Mouse (Mus musculus) midbrain, embryonic 11.5 days (tissue): ENCODE results near the gene C2cd4d. TPM values are rescaled to one million over a fixed set of nuclear protein-coding genes. Genes with fewer than 3 reads are reported as not detected.

Experiments
- ATAC-seq: fragments of 200-750 bp; cut with Nextera tagmentation; 2 replicates; pipeline ENCODE4 v1.8.0; 2017; ENCODE audit warnings: moderate TSS enrichment, moderate library complexity; ENCODE audit not compliant: low FRiP score
- DNase-seq: peaks from one replicate; pipeline ENCODE4 v3.0.0; 2015; ENCODE audit warnings: low spot score; ENCODE audit errors: missing footprints
- H3K27ac ChIP-seq: fragments of 300-500 bp; sonication (generic); 2 replicates; pipeline ENCODE4 v1.5.1; 2014; ENCODE audit warnings: low read depth, low read length
- H3K27me3 ChIP-seq: fragments of 300-500 bp; sonication (generic); 2 replicates; pipeline ENCODE4 v1.6.1; 2014; ENCODE audit warnings: mild to moderate bottlenecking, low read length, moderate library complexity, mixed read lengths; ENCODE audit not compliant: control insufficient read depth, insufficient read depth
- H3K36me3 ChIP-seq: fragments of 300-500 bp; sonication (generic); 2 replicates; pipeline ENCODE4 v1.6.1; 2014; ENCODE audit warnings: mild to moderate bottlenecking, low read length, moderate library complexity, mixed read lengths; ENCODE audit not compliant: control insufficient read depth, insufficient read depth
- H3K4me1 ChIP-seq: fragments of 300-500 bp; sonication (generic); 2 replicates; pipeline ENCODE4 v1.6.1; 2014; ENCODE audit warnings: low read length; ENCODE audit not compliant: control insufficient read depth, insufficient read depth
- H3K4me2 ChIP-seq: fragments of 300-500 bp; sonication (generic); 2 replicates; pipeline ENCODE4 v1.6.1; 2014; ENCODE audit warnings: mild to moderate bottlenecking, moderate library complexity
- H3K4me3 ChIP-seq: fragments of 300-500 bp; sonication (generic); 2 replicates; pipeline ENCODE4 v1.5.1; 2014; ENCODE audit warnings: low read depth, low read length
- H3K9ac ChIP-seq: fragments of 300-500 bp; sonication (generic); 2 replicates; pipeline ENCODE4 v1.6.1; 2014; ENCODE audit warnings: low read length
- H3K9me3 ChIP-seq: fragments of 300-500 bp; sonication (generic); 2 replicates; pipeline ENCODE4 v1.6.1; 2016; ENCODE audit warnings: low read length; ENCODE audit not compliant: control insufficient read depth
- WGBS: fragments of 180-500 bp; shearing (Covaris S2); extraction: QIAGEN DNeasy Blood & Tissue Kit; methylation state at CpG from one replicate; pipeline ENCODE4 v1.1.7; 2014; 5-methylcytosine and 5-hydroxymethylcytosine counted together
- polyA plus RNA-seq: library from polyadenylated mRNA; unstranded; fragments of >200 nt; fragmentation: Nextera tagmentation; extraction: Ambion mirVana; gene quantifications from 2 replicates; pipeline ENCODE4 v1.2.1, GENCODE M21; 2014

The C2cd4d gene
- polyA plus RNA-seq, 1 experiment from 2014 or later = 1.4 TPM

DNA sequence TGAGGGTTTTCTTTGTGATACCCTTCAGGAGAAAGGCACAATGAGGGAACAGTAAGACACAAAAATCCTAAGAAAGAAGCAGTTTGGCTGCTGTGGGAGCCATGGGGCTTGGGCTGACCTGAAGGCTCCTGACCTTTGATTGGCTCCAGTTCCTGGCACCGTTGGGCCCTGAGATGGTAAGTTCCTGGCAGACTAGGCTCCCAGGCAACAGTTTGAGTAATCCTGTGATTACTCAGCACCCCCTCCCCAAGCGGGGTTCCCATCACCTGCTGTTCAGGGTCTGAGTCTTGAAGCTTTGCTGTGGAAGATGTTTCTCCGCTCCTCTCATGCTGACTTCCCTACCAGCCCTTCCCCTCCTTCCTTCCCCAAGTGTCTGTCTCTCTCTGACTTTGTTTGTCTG is 21.2 kb downstream of the C2cd4d start:
- H3K36me3 ChIP-seq = no peaks in the 10 kb centered on the region
- H3K9ac ChIP-seq = no peak overlapping the region
- no peak overlapping the region for H3K27ac ChIP-seq
- 64% methylated on average over 3 of the region's 3 CpGs for WGBS
- DNase-seq (no peak), ATAC-seq (no peak)
- no peaks in the 10 kb centered on the region for H3K27me3 ChIP-seq
- H3K4me2 ChIP-seq = no peak overlapping the region
- no peaks in the 10 kb centered on the region for H3K4me1 ChIP-seq
- H3K9me3 ChIP-seq = no peaks in the 10 kb centered on the region
- H3K4me3 ChIP-seq = no peak overlapping the region

GRCm38 (mm10) chr3:94386671-94387070 is 24.4 kb downstream of the C2cd4d start:
- DNase-seq (no peak), ATAC-seq (no peak)
- Histone ChIP-seq H3K4me1 (no peaks in the 10 kb centered on the region), H3K27ac (no peak overlapping the region), H3K4me2 (no peak overlapping the region), H3K27me3 (no peaks in the 10 kb centered on the region), H3K4me3 (no peak overlapping the region), H3K9ac (no peak overlapping the region), H3K9me3 (no peaks in the 10 kb centered on the region), H3K36me3 (no peaks in the 10 kb centered on the region)
- 67% methylated on average over 4 of the region's 4 CpGs for WGBS

DNA sequence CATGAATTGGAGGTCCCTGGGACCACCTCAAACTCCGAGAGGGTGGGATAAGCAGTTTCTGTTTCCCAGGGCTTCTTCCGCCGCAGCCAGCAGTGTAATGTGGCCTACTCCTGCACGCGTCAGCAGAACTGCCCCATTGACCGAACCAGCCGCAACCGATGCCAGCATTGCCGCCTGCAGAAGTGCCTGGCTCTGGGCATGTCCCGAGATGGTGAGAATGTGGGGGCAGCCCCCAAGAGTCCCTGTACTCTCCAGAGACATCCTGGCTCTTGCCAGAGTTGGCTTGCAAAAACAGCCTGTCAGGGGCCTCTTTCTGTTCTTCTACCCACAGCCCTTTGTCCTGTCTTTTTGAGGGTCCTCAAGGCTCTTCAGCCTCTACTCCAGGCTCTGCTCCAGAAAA is 25.2 kb downstream of the C2cd4d start:
- no peak for ATAC-seq
- Histone ChIP-seq H3K4me3 (no peak overlapping the region), H3K27me3 (no peaks in the 10 kb centered on the region), H3K36me3 (no peaks in the 10 kb centered on the region), H3K27ac (no peak overlapping the region), H3K9ac (no peak overlapping the region), H3K4me2 (no peak overlapping the region), H3K4me1 (no peaks in the 10 kb centered on the region), H3K9me3 (no peaks in the 10 kb centered on the region)
- WGBS = 92% methylated on average over 10 of the region's 10 CpGs
- no peak for DNase-seq

DNA sequence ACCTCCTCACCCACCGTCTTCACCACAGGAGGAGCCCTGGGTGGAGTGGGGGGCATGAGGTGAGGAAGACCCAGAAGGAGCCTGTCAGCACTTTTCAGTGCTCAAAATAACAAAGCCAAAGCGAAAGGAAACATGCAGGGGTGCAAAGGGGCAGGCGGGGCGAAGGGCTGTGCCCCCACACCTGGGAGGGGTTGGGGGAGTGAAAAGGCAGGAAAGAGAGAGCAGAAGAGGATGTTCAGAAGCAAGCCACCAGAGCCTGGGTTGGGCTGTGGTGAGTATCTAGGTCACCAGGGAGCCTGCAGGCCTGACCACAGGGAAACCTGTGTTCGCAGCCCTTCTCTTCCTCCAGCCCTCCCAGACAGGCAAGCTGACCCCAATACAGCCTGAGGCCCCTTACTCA is 25.8 kb downstream of the C2cd4d start:
- no peaks in the 10 kb centered on the region for H3K9me3 ChIP-seq
- no peak overlapping the region for H3K9ac ChIP-seq
- H3K36me3 ChIP-seq = no peaks in the 10 kb centered on the region
- H3K4me1 ChIP-seq = no peaks in the 10 kb centered on the region
- H3K4me3 ChIP-seq = no peak overlapping the region
- no peak overlapping the region for H3K27ac ChIP-seq
- H3K27me3 ChIP-seq = no peaks in the 10 kb centered on the region
- DNase-seq (no peak), ATAC-seq (no peak)
- no peak overlapping the region for H3K4me2 ChIP-seq
- 85% methylated on average over 5 of the region's 5 CpGs for WGBS

DNA sequence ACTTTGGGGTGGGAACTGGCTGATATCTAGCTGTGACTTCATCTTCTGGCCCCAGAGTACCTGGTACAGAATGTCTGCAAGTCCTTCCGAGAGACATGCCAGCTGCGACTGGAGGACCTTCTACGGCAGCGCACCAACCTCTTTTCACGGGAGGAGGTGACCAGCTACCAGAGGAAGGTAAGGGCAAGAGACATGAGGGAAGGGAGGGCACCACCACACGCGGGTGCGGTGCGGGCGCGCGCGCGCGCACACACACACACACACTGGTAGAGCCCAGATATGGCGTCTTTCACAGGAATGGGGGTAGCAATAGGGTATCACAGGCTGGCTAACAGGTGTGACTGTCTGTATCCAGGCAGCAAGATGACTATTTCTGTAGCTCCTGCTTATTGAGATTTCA is 27.2 kb downstream of the C2cd4d start:
- Histone ChIP-seq H3K4me2 (no peak overlapping the region), H3K36me3 (no peaks in the 10 kb centered on the region), H3K9ac (no peak overlapping the region), H3K27me3 (no peaks in the 10 kb centered on the region), H3K4me1 (no peaks in the 10 kb centered on the region), H3K9me3 (no peaks in the 10 kb centered on the region), H3K27ac (no peak overlapping the region), H3K4me3 (no peak overlapping the region)
- no peak for DNase-seq
- no peak for ATAC-seq
- 91% methylated on average over 16 of the region's 16 CpGs for WGBS

- H3K9ac ChIP-seq = no peak overlapping the region
- no peak overlapping the region for H3K4me3 ChIP-seq
- no peaks in the 10 kb centered on the region for H3K9me3 ChIP-seq
- H3K27me3 ChIP-seq = no peaks in the 10 kb centered on the region
- H3K4me2 ChIP-seq = no peak overlapping the region
- WGBS = 85% methylated on average over 5 of the region's 5 CpGs
- no peaks in the 10 kb centered on the region for H3K36me3 ChIP-seq
- no peak overlapping the region for H3K27ac ChIP-seq
- no peak for ATAC-seq
- no peak for DNase-seq
- H3K4me1 ChIP-seq = no peaks in the 10 kb centered on the region
Measured at GRCm38 (mm10) chr3:94391001-94391400, 28.8 kb downstream of the C2cd4d start.

- 91% methylated on average over 2 of the region's 2 CpGs for WGBS
Measured at GRCm38 (mm10) chr3:94392128-94392527, 29.9 kb downstream of the C2cd4d start.

DNA sequence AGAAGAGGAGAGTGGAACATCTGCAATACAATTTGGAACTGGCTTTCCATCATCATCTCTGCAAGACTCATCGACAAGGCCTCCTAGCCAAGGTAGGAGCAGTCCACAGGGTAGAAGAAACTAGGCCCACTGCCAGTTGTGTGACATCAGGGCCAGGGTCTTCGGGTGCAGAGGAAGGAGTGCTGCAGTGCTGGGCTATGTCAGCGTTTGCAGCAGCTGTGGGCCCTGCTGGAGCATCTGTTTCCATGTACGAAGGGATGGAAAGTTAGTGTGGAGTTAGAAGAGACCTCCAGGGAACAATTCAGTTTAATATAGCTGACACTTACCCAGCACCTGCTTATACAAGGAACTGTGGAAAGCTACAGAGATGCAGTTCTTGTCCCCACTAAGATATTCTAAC is 30.8 kb downstream of the C2cd4d start:
- H3K27ac ChIP-seq = no peak overlapping the region
- 76% methylated on average over 4 of the region's 4 CpGs for WGBS
- no peak overlapping the region for H3K4me2 ChIP-seq
- H3K4me3 ChIP-seq = no peak overlapping the region
- H3K9ac ChIP-seq = no peak overlapping the region
- DNase-seq (no peak), ATAC-seq (no peak)
- no peaks in the 10 kb centered on the region for H3K9me3 ChIP-seq
- H3K4me1 ChIP-seq = no peaks in the 10 kb centered on the region
- no peaks in the 10 kb centered on the region for H3K27me3 ChIP-seq
- H3K36me3 ChIP-seq = no peaks in the 10 kb centered on the region

More at GRCm38 (mm10) chr3:94392128-94392527, 29.9 kb downstream of the C2cd4d start:
- Histone ChIP-seq H3K27ac (no peak overlapping the region), H3K4me1 (no peaks in the 10 kb centered on the region), H3K4me3 (no peak overlapping the region), H3K9me3 (no peaks in the 10 kb centered on the region), H3K27me3 (no peaks in the 10 kb centered on the region), H3K36me3 (no peaks in the 10 kb centered on the region), H3K9ac (no peak overlapping the region), H3K4me2 (no peak overlapping the region)
- no peak for ATAC-seq
- no peak for DNase-seq

DNA sequence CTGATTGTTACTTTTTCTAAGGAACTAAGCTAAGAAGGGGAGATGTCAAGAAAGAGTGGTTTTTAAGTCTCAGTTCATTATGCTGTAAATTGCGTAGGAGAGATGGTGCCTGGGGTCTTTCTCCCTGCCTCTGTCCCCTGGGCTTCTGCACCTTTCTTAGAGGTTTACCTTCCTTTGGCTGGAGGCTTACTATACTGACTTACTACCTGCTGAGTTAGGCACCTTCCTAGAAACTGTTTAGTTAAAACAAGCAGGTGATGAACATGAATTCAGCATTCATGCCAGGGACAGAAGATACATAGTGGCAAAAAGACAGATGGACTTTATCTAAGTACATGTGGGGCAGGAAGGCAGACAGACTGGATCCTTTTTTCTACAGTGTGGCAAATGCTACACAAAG is 34.1 kb downstream of the C2cd4d start:
- WGBS = 79% methylated on average over 1 of the region's 1 CpGs
- Histone ChIP-seq H3K36me3 (no peaks in the 10 kb centered on the region), H3K4me2 (no peak overlapping the region), H3K27me3 (no peaks in the 10 kb centered on the region), H3K27ac (no peak overlapping the region), H3K9me3 (no peaks in the 10 kb centered on the region), H3K9ac (no peak overlapping the region), H3K4me3 (no peak overlapping the region), H3K4me1 (peaks cover 8% of the 10 kb centered on the region)
- no peak for DNase-seq
- no peak for ATAC-seq

GRCm38 (mm10) chr3:94396851-94397250 is 34.6 kb downstream of the C2cd4d start:
- H3K4me1 ChIP-seq = peaks cover 8% of the 10 kb centered on the region
- no peaks in the 10 kb centered on the region; the same call in 1 of the 2 replicates for H3K27me3 ChIP-seq
- H3K9me3 ChIP-seq = no peaks in the 10 kb centered on the region
- no peak overlapping the region for H3K4me3 ChIP-seq
- WGBS = 79% methylated on average over 4 of the region's 4 CpGs
- no peak overlapping the region for H3K27ac ChIP-seq
- DNase-seq (no peak), ATAC-seq (no peak)
- no peak overlapping the region for H3K4me2 ChIP-seq
- no peaks in the 10 kb centered on the region for H3K36me3 ChIP-seq
- H3K9ac ChIP-seq = no peak overlapping the region
